Mouse (Mus musculus): ENCODE data around the gene Shank2. TPM values are rescaled to one million over a fixed set of nuclear protein-coding genes. Genes with fewer than 3 reads are reported as not detected.

Gene Shank2
- polyA plus RNA-seq, 1 experiment from 2014 or later, result 0.69 TPM

DNA sequence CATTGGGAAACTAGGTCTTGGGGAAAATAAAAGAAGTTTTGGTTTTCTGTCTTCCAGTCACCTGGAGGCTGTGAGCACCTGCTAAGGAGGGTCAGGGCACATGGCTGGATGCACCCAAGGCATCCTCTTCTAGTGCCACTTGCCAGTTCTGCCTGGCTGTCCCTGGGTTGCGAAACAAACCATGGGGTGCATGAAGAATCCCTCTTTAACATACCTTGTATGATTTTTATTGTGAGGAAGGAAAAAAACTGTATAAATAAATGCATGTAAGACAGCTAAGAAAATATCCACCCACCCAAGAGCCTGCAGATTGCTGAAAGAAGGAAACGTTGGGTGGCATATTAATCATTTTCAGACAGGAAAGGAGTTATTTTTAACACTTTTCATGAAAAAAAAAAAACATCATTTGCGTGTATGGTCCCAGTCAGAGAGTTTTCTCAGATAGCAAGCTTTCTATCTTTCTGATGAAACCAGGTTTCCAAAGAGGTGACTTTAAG lies 174.6 kb downstream of the Shank2 start:
- H3K4me2 ChIP-seq (replicated peaks; ENCODE audit: low read depth), result no peak overlapping the region
- no peaks in the 10 kb centered on the region for H3K4me1 ChIP-seq (replicated peaks; ENCODE audit: control insufficient read depth, insufficient read depth)
- no peak overlapping the region for H3K4me3 ChIP-seq (ENCODE audit: low read depth, low read length)
- H3K9ac ChIP-seq (ENCODE audit: low read length), result no peak overlapping the region
- H3K36me3 ChIP-seq (ENCODE audit: control insufficient read depth, insufficient read depth, low read length), result no peaks in the 10 kb centered on the region
- no peak for ATAC-seq (ENCODE audit: low FRiP score, low TSS enrichment)
- no peaks in the 10 kb centered on the region for H3K9me3 ChIP-seq (ENCODE audit: control insufficient read depth, low read length)
- no peak for DNase-seq (ENCODE audit: low spot score)
- WGBS, result 60% methylated on average over 3 of the region's 3 CpGs
- peaks cover 3% of the 10 kb centered on the region; the same call in 1 of the 2 replicates for H3K27me3 ChIP-seq (ENCODE audit: control insufficient read depth, insufficient read depth, low read length)
- no peak for TF ChIP-seq EP300 (optimal IDR thresholded peaks at IDR 0.05)
- TF ChIP-seq CTCF (IDR thresholded peaks at IDR 0.05; ENCODE audit: low read depth), result no peak
- no peak overlapping the region for H3K27ac ChIP-seq (replicated peaks)

DNA sequence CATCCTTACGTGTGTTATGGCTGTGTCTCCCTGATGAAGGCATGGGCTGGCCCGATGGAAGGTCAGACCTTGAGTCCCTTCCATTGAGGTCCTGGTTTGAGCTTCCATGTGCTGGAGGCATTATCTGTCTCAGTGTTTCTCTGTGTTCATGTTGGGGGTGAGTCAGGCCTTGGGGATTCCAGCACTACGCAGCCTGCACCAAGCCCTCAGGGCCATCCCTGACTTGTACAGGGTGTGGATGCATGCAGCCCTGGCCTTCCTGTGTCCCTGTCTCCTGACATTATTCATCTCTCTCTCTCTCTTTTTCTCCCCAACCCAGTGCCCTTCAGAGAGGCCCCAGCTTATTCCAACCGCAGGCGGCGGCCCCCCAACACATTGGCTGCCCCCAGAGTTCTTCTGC lies 177.7 kb downstream of the Shank2 start:
- Histone ChIP-seq H3K4me2 (replicated peaks; ENCODE audit: low read depth) (no peak overlapping the region), H3K36me3 (ENCODE audit: control insufficient read depth, insufficient read depth, low read length) (no peaks in the 10 kb centered on the region), H3K9me3 (ENCODE audit: control insufficient read depth, low read length) (no peaks in the 10 kb centered on the region), H3K4me3 (ENCODE audit: low read depth, low read length) (no peak overlapping the region), H3K4me1 (replicated peaks; ENCODE audit: control insufficient read depth, insufficient read depth) (no peaks in the 10 kb centered on the region), H3K9ac (ENCODE audit: low read length) (no peak overlapping the region), H3K27me3 (ENCODE audit: control insufficient read depth, insufficient read depth, low read length) (peaks cover 3% of the 10 kb centered on the region; the same call in 1 of the 2 replicates), H3K27ac (replicated peaks) (no peak overlapping the region)
- WGBS, result 89% methylated on average over 6 of the region's 6 CpGs
- DNase-seq (ENCODE audit: low spot score) (no peak), ATAC-seq (ENCODE audit: low FRiP score, low TSS enrichment) (no peak)
- TF ChIP-seq EP300 (optimal IDR thresholded peaks at IDR 0.05), result no peak
- TF ChIP-seq CTCF (IDR thresholded peaks at IDR 0.05; ENCODE audit: low read depth), result no peak

GRCm38 (mm10) chr7:144180885-144181284 lies 179.2 kb downstream of the Shank2 start:
- no peak overlapping the region for H3K4me3 ChIP-seq (ENCODE audit: low read depth, low read length)
- peaks cover 2% of the 10 kb centered on the region; the same call in 1 of the 2 replicates for H3K27me3 ChIP-seq (ENCODE audit: control insufficient read depth, insufficient read depth, low read length)
- H3K27ac ChIP-seq (replicated peaks), result no peak overlapping the region
- H3K4me1 ChIP-seq (replicated peaks; ENCODE audit: control insufficient read depth, insufficient read depth), result no peaks in the 10 kb centered on the region
- H3K4me2 ChIP-seq (replicated peaks; ENCODE audit: low read depth), result no peak overlapping the region
- TF ChIP-seq EP300 (optimal IDR thresholded peaks at IDR 0.05) (no peak), CTCF (IDR thresholded peaks at IDR 0.05; ENCODE audit: low read depth) (peak; percentile 90)
- H3K9me3 ChIP-seq (ENCODE audit: control insufficient read depth, low read length), result no peaks in the 10 kb centered on the region
- DNase-seq (ENCODE audit: low spot score) (peak; percentile 73), ATAC-seq (ENCODE audit: low FRiP score, low TSS enrichment) (peak; percentile 75; the same call in 1 of the 2 replicates)
- H3K9ac ChIP-seq (ENCODE audit: low read length), result no peak overlapping the region
- 22% methylated on average over 6 of the region's 6 CpGs for WGBS
- H3K36me3 ChIP-seq (ENCODE audit: control insufficient read depth, insufficient read depth, low read length), result no peaks in the 10 kb centered on the region

DNA sequence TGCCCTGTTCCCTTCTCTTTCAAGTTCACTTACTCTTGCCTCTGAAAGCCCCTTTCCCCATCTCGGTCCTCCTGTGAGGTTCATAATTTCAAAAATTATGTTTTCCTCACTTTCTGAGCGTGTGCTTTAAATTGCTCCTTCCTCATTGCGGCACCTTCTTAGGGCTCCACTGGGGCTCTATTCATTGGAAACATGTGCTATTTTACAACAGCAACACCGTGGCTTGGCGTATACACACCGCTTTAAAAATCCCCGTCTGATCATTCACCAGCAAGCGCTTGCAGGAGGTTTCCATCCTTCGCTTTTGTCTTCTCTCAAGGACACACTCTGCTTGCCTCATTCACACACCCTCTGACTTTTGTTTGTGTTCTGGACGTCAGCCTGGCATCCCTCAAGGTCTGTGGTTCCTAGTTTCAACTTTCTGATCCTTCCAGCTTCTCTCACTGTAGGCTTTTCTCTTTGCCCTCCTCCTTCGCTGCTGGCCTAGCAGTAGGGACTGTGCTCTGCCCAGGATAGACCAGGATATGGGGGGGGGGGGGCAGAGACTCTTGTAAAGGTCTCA lies 186.2 kb downstream of the Shank2 start:
- Histone ChIP-seq H3K4me1 (replicated peaks; ENCODE audit: control insufficient read depth, insufficient read depth) (no peaks in the 10 kb centered on the region), H3K4me2 (replicated peaks; ENCODE audit: low read depth) (no peak overlapping the region), H3K9me3 (ENCODE audit: control insufficient read depth, low read length) (no peaks in the 10 kb centered on the region), H3K27me3 (ENCODE audit: control insufficient read depth, insufficient read depth, low read length) (no peaks in the 10 kb centered on the region), H3K36me3 (ENCODE audit: control insufficient read depth, insufficient read depth, low read length) (no peaks in the 10 kb centered on the region), H3K4me3 (ENCODE audit: low read depth, low read length) (no peak overlapping the region), H3K27ac (replicated peaks) (no peak overlapping the region), H3K9ac (ENCODE audit: low read length) (no peak overlapping the region)
- no peak for TF ChIP-seq CTCF (IDR thresholded peaks at IDR 0.05; ENCODE audit: low read depth)
- TF ChIP-seq EP300 (optimal IDR thresholded peaks at IDR 0.05), result no peak
- no peak for ATAC-seq (ENCODE audit: low FRiP score, low TSS enrichment)
- DNase-seq (ENCODE audit: low spot score), result no peak
- 72% methylated on average over 11 of the region's 11 CpGs for WGBS

DNA sequence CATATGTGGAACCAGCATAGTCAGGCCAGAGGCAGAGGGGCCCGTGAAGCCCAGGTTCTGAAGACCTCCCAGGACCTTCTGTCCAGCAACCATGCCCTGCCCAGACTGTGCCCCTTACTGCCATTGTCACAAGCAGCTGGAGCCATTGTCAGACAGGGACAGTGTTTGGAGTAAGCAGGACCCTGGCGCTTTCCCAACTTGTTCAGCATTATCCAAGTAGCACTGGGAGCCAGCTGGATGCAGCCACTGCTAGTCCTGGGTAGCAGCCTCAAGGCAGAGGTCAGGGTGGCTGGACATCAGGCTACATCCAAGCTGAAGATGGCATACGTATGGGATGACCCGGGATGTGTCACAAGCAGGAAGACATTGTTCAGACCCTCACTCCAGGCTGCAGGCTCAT lies 187.7 kb downstream of the Shank2 start:
- ATAC-seq (ENCODE audit: low FRiP score, low TSS enrichment) (no peak), DNase-seq (ENCODE audit: low spot score) (no peak)
- H3K4me1 ChIP-seq (replicated peaks; ENCODE audit: control insufficient read depth, insufficient read depth), result no peaks in the 10 kb centered on the region
- H3K9me3 ChIP-seq (ENCODE audit: control insufficient read depth, low read length), result no peaks in the 10 kb centered on the region
- TF ChIP-seq CTCF (IDR thresholded peaks at IDR 0.05; ENCODE audit: low read depth) (no peak), EP300 (optimal IDR thresholded peaks at IDR 0.05) (no peak)
- no peak overlapping the region for H3K4me3 ChIP-seq (ENCODE audit: low read depth, low read length)
- no peak overlapping the region for H3K4me2 ChIP-seq (replicated peaks; ENCODE audit: low read depth)
- H3K27me3 ChIP-seq (ENCODE audit: control insufficient read depth, insufficient read depth, low read length), result no peaks in the 10 kb centered on the region
- no peaks in the 10 kb centered on the region for H3K36me3 ChIP-seq (ENCODE audit: control insufficient read depth, insufficient read depth, low read length)
- WGBS, result 68% methylated on average over 4 of the region's 4 CpGs
- H3K27ac ChIP-seq (replicated peaks), result no peak overlapping the region
- H3K9ac ChIP-seq (ENCODE audit: low read length), result no peak overlapping the region

DNA sequence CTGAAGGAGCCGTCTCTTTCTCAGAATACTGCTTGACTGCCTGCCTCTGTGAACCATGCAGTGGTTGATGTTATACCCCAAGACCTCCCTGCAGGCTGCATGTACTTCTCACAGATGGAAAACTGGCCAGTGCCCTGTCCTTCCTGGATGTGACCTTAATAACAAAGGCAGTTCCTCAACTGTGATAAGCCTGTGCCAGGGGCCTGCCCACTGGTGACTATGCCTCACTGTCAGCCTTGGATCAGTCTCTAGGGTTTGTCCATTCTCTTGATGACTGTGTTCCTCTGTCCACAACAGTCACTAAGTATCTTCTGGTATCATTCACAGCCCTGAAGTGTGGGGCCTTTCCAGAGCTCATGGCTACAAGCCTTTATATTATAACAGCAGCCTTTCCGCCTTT lies 196.8 kb downstream of the Shank2 start:
- WGBS, result 90% methylated on average over 2 of the region's 2 CpGs
- Histone ChIP-seq H3K4me3 (ENCODE audit: low read depth, low read length) (no peak overlapping the region), H3K9me3 (ENCODE audit: control insufficient read depth, low read length) (no peaks in the 10 kb centered on the region), H3K4me1 (replicated peaks; ENCODE audit: control insufficient read depth, insufficient read depth) (no peaks in the 10 kb centered on the region), H3K27ac (replicated peaks) (no peak overlapping the region), H3K27me3 (ENCODE audit: control insufficient read depth, insufficient read depth, low read length) (no peaks in the 10 kb centered on the region), H3K9ac (ENCODE audit: low read length) (no peak overlapping the region), H3K36me3 (ENCODE audit: control insufficient read depth, insufficient read depth, low read length) (no peaks in the 10 kb centered on the region), H3K4me2 (replicated peaks; ENCODE audit: low read depth) (no peak overlapping the region)
- ATAC-seq (ENCODE audit: low FRiP score, low TSS enrichment) (no peak), DNase-seq (ENCODE audit: low spot score) (no peak)
- TF ChIP-seq CTCF (IDR thresholded peaks at IDR 0.05; ENCODE audit: low read depth) (no peak), EP300 (optimal IDR thresholded peaks at IDR 0.05) (no peak)
